Comparison of ENCODE assay signal across 14 mouse cellular contexts in the genomic region with DNA sequence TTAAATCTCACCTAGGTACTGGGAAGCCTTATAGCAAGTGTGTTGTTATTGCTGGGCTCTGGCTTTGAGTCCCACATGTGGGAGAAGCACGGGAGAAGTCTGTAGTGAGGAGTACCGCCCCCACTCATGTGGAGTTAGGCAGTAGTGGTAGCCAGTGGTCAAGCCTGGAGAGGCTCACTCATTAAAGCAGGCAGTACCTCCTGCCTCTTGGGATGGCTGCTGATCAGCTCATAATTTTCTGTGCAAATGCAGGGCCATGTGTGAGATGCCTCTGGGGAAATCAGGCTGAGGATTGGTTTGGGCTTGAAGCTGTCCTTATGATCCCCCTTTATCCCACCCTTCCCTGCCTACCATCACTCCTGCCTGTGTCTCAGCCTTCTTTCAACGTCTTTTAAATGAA. TPM values are rescaled to one million over a fixed set of nuclear protein-coding genes. Genes with fewer than 3 reads are reported as not detected.
"Had no signal": no experiment of that assay in that cellular context is flagged by ENCODE, and none has a peak within 500 bp of the region (broad histone marks: within the 10 kb centered on the region; RNA-seq: fewer than 3 reads in every experiment).

No protein-coding gene starts in this region.

- ATAC-seq: intestine, postnatal 0 days had no signal

- H3K9ac ChIP-seq: limb, embryonic 13.5 days; liver, embryonic 14.5 days had no signal

- H3K4me3 ChIP-seq: limb, embryonic 13.5 days had no signal

- H3K27ac ChIP-seq: limb, embryonic 13.5 days; liver, embryonic 14.5 days had no signal

- H3K36me3 ChIP-seq: limb, embryonic 13.5 days had no signal

- DNase-seq: kidney, adult 8-10 months; kidney, postnatal 25 days; left cerebral cortex, postnatal 4 days; lung, adult 18-20 months; right cerebral cortex, postnatal 4 days; spleen, adult 18-20 months; thymus, adult 18-20 months; thymus, postnatal 14 days had no signal

- H3K4me2 ChIP-seq: limb, embryonic 13.5 days had no signal

- H3K9me3 ChIP-seq: limb, embryonic 13.5 days had no signal

RNA-seq across cellular contexts. Expression of a gene that starts 11.0 kb away (rescaled TPM):
- total RNA-seq: liver, adult 2 months; neutrophil, adult 5-6 weeks had no signal
- polyA plus RNA-seq: liver, adult 2 months had no signal

RNA-seq across cellular contexts. Expression of a gene that starts 44.1 kb away (rescaled TPM):
- total RNA-seq: liver, adult 2 months; neutrophil, adult 5-6 weeks had no signal
- polyA plus RNA-seq: liver, adult 2 months; liver, embryonic 14.5 days; stomach, embryonic 14.5 days had no signal
